Mouse (Mus musculus) bone marrow macrophage, adult 2 months (primary cell): Measurements from ENCODE around the gene Olfr710.
"Not testable (repeated sequence)": the region's sequence is repeated elsewhere in the genome, so short reads cannot be mapped to it uniquely, and the experiment has no call there.

ENCODE experiments used
- CTCF ChIP-seq: IDR thresholded peaks from 2 replicates; pipeline ENCODE4 v1.5.1; 2012; ENCODE audit warnings: low read depth, mild to moderate bottlenecking, low read length, moderate library complexity
- POLR2A ChIP-seq: IDR thresholded peaks from 2 replicates; pipeline ENCODE4 v1.6.1; 2012; ENCODE audit warnings: mild to moderate bottlenecking, low read depth, low read length, borderline replicate concordance

GRCm38 (mm10) chr7:106967503-106967902, 19.4 kb upstream of the Olfr710 start:
- not testable (repeated sequence) for TF ChIP-seq CTCF, POLR2A
